Mouse (Mus musculus) spleen, postnatal 14 days (tissue): ENCODE results near the gene Nrxn3.

Experiments used
- DNase-seq, 2 experiments: peaks; one replicate each; pipeline ENCODE4 v3.0.0; 2021 to 2022; ENCODE audit warnings: low spot score in 2 of 2

The Nrxn3 gene

DNA sequence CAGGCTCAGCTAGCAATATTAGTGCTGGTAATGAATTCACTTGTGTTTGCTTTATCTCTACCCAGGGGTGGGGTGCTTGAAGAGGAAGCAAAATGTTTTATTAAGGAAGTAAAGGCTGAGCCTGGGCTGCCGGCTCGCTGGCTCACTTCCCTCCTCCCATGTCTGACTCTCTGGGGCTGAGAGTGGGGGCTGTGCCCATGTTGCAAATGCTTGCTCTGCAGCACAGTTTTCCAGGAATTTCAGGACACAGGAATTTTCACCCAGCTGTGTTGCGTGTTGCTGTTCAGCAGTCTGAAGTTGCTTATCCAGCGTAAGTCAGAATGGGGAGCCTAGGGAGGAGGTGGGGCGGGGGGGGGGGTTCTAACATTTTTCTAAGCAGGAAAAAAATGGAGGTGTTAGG, 89.5 kb downstream of the Nrxn3 start:
- DNase-seq = no peak

DNA sequence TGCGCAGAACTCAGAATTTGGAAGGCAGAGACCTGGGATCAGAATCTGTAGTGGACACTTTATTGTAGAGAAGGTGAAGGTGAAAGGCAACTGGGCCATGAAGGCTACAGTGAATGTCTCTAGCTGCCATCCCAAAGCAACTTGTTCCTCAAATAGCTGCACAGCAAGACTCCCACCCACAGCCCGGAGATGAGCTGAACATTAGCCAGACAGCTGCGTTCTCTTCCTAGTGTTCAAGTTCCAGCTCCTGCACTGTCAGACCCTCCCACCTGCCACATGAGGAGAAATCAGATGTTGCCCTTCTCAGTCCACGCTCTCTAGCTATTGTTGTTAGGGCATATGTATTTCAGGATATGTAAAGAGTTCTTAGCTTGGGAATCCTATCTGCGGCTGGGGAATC, 94.2 kb downstream of the Nrxn3 start:
- DNase-seq = no peak

DNA sequence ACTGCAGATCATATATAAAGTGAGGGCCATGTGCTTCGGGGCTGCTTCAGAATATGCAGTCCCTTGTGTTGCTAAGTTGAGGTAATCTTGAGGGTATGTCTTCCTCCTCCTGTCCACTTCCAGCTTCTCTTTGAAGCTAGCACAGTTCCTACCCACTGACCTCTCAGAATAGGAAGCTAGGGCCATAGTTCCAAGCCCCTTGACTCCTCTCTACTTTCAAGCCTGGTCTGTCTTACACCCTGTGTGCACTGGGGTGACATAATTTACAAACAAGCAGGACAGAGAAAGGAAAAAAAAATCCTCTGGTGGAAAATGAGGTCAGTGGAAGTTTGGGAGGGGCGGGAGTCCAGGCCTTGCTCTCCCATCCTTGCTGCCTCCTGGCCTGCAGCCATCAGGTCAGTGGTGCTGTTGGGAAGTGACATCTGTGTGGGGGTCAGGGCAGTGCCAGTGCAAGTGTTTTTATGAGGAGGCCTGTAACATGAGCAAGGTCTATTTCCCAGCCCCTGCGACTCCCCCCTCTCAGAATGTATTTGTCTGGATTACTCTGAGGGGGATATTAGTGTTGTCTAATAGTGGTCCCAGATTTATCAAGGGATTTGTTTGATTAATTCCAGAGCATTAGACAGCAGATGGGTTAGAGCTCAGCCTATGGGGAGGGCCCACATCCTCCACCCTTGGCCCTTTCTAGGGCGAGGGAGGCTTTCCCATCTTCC, 96.1 kb downstream of the Nrxn3 start:
- DNase-seq = no peak

DNA sequence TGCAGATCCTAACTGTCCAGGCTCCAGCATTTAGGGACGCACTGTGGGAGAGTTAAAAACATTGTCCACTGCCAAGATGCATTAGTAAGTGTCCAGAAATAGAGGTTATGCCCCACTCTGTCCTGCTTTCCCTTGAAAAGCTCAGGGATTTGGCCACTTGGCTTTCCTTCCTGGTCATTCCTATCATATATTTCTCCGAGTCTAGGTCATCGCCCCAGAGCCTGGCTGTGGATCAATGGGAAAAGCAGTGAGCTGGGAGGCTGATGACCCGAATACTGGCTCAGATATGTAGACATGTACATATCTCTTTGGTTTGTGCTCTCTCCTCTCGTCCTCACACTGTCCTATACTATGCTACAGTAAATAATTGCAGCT, 96.6 kb downstream of the Nrxn3 start:
- DNase-seq = no peak

DNA sequence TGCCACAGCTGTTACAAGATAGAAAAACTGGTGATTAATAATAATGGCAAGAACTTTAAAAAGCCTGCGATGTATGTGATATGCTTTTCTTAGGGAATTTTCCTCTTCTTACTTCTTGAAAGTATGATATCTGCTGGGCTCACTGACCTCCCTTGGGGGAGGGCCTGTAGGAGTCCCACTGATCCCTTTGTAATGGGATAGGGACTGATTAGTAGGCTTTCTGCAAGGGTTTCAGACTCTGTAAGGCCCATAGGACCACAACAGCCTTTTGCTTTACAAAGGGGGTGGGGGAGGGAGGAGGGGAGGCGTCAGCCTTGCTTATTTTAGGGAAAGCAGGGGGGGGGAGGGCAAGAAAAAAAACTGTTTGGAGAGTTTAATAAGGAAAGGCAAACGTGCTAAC, 97.5 kb downstream of the Nrxn3 start:
- DNase-seq = no peak

DNA sequence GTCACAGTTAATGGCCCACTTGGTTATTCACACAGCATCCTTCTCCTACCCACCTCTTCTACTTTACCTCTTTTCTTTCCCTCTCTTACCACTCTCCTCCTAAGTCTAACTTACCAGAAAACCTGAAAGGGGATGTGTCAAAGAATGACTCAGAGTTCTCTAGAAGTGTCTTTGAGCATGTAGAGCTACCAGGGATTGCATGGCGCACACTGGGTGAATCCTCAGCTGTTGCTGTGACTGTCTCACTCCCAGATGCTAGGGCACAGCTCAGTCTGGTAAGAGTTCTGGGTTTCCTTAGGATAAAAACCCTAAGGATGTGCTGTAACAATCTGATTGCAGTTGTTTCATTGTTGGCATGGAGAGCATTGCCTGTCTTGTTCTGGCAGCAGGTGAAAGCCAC, 108.2 kb downstream of the Nrxn3 start:
- DNase-seq = no peak

DNA sequence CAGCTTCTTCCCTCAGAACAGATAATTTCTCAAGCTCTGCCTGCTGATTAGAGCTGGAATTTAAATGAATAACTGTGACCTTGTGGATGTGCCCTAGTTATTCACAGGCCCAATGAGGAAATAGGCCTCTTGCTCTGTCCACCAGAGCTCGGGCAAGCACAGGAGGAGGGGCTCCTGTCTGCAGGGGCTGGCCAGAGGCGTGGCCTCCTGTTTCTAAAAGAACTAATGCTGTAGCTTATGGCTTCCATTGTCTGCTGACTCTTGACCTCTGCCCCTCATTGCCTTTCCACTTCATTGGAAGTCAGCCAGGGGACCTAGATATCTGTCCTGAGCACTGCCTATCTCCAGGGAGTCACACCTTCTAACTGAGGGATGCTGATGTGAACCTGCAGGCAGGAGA, 113.1 kb downstream of the Nrxn3 start:
- DNase-seq = no peak

DNA sequence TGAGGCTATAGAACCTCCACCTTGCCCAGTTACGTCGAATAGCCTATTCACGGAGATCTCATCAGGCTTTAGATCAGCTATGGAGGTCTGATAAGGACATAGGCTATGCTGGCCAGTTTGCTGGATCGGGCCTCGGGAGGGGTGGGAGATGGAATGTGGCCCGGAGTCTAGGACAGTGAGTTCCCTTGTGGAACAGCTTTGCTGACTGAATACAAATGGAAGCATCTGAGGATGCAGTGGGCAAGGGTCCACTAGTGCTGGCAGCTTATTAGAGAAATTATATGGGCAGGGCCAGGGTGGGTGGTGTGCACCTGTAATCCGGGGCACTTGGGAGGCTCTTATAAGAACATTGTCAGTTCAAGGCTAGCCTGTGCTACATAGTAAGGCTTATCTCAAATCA, 117.0 kb downstream of the Nrxn3 start:
- no peak for DNase-seq

DNA sequence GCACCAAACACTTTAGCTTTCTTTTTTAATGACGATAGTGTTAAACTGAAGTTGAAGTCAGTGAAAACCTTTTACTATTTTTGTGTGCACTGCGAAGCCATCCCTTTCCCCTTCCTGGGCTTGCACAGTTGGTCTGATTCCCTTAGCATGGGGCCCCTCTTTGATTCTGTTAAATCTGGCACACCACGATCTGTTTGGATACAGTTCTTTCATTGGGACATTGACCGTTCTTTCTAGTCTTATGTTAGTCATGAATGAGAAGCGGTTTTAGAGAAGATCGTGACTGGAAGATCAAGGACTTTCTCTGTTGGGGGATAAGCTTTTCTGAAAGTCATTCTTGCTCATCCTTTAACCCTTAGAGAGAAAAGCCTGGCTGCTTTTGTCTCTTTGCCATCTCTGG, 118.7 kb downstream of the Nrxn3 start:
- no peak for DNase-seq

DNA sequence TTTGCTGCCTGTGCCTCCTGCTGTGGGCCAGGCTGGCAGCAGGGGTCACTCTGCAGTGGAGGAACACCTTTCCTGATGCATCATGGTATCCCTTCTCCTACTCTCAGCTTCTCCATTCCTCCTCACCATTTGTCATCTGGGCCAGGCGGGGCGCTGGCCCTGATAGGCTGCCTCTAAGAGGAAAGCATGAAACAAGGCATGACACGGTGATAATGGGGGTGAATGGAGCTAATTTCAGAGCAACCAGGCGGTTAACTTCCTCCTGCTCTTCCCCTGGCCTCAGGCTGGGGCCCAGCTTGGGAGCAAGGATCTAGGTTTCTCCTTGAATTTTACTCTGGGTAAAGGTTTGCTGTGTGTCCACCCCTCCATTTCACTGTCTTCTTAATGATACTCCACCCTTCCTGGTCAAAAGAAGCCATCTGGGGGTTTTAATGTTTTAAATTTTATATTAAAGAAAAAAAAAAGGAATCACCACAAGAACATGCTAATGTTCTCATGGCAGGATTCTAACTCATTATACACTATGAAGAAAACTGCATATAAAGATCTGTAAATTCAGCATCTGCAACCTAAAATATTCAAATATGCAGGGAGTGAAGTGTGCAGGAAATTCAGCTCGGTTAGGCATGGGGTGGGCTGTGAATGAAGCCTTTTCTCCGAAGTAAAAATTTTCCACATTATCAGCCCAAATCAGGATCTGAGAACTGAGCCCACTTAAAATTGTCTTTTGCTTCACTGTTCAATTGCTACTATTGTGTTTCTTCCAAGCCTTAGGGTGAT, 127.9 kb downstream of the Nrxn3 start:
- DNase-seq = no peak

DNA sequence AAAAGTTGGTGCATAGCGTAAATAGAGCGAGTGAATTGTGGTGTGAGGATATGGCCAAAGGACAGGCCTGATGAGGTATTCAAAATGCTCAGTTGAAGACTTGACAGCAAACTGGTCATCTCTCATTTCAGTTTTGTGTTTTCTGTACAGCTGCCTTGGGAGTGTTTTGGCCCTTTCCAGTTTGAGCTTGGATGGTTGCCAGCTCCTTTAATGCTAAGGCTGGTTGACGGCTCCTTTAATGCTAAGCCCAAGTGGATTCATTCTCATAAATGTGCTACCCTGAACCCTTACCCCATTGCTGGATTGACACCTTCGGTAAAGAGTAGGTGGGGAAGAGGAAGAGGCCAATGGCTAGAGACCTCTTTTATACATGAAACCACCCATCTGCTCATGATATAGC, 131.4 kb downstream of the Nrxn3 start:
- DNase-seq = no peak

DNA sequence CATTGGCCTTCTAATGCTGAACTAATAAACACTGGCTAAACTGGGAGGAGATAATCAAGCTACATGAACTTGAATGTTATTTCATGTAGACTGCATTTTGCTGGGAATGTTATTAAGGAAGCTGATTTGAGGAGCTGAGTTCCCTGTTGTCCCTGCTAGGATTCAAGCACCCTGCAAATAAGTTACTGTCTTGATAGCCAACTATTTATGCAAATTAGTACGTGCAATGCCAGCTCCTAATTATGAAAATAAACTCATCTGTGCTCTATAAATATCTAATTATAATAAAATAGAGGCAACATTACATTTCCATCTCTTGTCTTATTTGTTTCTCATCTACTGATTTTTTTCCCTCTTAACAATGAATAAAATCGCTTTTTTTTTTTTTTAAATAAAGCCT, 135.0 kb downstream of the Nrxn3 start:
- no peak for DNase-seq

DNA sequence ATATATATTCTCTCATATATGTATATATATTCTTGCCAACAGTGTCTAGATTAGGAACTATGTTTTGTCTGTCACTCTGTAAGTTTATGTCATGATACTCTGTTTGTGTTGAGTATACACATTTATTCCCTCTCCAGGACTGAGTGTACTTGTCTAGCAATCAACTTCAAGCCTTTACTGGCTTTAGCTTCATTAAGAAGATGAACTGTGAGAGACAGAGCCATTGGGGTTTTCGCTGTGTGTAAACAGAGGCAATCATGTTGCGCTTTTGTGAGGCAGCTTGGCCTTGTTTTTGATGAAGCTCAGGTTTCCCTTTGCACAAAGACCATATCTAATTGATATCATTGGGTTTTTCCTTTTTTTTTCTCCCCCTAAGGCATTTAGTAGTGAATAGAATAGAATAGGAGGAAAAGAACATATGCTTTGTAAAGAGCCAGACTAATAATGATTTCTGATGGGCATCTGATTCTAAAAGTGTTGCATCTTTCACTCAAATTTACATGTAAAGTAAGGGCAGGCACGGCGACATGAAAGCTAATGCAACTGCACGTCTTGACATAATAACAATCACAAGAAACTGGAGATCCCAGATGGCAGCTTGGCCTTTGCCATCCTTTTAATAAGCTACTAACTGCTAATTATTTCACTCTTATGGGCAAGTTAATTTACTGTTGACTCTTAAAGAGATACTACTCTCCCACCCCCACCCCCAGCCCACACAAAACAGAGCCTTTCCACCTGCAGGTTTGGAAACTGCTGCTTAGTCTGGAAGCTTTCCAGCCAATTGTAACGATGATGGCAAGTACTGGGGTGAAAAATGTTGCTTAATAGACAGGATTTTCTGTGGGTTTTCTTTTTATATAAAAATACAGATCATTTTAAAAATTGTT, 137.0 kb downstream of the Nrxn3 start:
- no peak for DNase-seq

DNA sequence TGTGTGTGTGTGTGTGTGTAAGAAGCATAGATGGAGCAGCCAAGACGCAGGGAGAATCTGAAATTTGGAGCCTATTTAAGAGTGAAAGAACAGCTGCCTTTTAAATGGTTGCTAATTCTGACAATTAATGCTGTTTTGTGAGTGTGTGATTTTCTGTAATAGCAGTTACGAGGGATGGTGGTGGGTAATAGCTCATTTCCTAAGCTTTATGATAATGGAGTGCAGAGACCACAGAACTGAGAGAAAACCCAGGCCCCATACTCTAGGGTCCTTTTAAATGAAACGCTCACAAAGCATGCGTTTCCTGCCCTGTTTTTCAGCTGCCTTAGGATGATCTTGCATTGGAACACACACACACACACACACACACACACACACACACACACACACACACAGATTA, 137.7 kb downstream of the Nrxn3 start:
- DNase-seq = no peak

DNA sequence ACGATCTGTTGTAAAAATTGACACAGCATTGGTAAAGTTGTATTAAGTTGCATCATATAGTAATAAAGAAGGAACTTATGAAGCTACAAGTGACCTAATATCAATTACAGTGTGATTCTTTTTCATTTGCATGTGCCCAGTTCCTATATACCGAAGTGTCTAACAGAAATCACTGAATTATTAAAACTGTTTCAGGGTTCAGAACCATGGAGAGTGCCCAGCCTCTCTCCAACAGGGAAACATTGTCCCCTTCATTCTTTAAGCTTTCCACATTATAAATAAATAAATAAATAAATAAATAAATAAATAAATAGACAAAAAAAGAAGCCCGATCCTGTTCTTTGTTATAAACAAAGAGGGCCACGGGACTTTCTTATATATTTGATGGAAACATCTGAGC, 140.4 kb downstream of the Nrxn3 start:
- DNase-seq = no peak

DNA sequence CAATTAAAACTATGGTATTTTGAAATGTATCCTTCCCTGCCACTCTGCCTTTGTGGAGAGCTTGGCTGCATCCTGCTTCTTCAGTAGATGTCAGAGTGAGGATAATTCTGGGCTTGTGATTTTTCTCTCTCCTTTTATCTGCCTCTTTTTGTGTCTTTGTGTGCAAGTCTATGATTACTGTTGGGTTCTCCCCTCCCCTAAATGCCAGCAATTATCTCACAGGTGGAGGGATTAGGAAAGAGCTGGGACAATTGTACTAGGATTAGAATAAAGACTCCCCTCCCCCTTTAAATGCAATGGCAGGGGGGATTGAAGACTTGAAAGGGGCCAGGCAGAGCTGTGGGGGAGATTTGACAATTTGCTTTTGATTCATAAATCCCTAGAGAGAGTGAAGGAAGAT, 145.6 kb downstream of the Nrxn3 start:
- DNase-seq = no peak

DNA sequence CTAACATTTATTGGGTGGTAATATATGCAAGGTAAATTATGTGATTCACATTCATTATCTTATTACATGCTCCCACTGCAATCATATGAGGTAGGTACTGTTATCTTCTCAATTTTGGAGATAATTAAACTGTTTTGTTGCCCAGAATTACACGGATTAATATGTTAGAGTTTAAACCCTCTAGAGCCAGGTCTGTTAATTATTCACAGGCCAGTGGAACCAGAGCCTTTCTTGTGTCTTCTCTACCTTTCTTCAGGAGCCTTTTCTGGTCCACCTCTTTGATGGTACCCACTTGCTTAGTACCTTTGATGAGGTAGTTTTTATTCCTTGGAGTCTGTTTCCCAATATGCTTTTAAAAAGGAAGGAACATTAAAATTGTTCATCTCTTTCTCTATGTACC, 174.7 kb downstream of the Nrxn3 start:
- no peak for DNase-seq

DNA sequence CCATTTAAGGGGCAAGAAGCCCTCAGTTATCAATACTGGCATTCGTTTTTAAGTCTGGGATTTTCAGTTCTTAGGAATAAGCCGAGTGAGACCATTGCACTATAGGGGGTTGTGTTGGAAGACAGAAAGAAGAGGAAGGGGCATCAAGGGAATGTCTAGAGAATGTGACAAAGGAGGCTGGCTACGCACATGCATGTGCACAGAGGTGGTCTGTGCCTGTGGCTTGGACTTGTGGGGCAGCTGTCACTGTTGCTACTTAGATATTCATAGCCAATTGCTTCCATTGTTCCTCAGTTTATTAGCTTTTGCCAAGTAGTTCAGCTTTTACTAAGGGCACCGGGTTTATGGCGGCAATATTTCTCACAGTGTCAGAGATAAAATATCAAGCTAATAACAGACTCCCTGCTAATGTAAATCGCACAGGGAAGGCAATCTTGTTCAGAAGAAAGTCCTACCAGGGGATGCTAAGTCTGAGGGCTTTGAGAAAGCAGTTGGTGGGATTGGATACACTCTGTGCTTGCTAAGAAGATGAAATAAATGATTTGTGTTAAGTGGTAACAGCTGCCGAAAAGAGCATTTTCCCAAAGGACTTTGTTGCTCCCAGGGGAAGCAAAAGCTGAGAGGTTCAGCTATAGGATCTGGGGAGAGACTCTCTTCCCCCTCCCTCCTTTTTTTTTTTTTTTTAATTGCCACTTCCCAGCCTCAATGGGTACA, 177.5 kb downstream of the Nrxn3 start:
- DNase-seq = no peak

DNA sequence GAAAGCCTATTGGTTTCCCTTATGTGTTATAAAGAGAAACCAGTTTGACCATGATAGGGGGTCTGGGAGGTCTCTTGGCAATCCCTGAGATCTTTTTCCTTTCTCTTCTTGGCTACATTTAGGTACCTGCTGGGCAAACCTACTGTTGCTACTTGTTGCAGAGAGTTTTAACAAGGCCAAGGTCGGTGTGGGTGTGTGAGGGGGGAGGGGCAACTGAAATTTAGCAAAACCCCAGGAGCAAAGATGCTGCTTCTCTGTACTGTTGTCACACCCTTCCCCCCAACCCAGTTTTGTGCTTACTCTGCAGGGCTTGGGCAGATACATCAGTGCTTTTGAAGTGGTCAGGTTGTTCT, 178.0 kb downstream of the Nrxn3 start:
- DNase-seq = no peak

DNA sequence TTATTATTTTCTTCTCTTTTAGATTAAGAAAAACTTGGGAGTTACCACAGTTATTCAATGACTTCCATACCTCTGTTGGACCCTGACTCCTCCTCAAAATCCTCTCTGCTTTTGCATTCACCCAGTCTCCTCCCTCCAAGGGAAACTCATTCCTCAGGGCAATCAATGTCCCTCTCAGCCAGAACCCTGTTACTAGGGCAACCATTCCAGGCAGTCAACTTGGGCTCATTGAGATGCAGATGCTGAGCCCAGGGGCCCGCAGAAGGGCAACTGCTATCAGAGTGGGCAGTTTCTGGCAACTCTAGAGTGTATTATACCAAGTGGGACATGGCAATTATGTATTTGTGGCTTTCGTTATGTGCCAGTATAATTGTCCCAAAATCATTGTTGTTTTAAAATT, 188.1 kb downstream of the Nrxn3 start:
- no peak for DNase-seq

DNA sequence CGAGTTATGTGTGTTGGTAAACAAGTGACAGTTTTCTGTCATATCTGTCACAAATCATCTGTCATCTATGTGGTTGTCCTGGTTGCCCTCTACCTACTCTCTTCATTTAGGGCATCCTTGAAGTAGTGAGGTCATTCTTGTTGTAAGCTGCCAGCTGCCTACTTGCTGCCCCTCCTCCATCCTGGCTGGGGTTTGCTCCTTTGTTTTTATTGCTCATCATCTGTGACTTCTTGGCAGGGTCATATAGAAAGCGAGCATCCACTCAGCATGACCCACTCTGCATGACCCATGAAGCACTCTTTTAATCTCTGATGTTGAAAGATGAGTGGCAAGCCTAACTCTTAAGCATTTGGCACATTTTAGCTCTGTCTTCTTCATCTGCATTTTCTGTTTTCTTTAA, 194.1 kb downstream of the Nrxn3 start:
- DNase-seq = no peak

DNA sequence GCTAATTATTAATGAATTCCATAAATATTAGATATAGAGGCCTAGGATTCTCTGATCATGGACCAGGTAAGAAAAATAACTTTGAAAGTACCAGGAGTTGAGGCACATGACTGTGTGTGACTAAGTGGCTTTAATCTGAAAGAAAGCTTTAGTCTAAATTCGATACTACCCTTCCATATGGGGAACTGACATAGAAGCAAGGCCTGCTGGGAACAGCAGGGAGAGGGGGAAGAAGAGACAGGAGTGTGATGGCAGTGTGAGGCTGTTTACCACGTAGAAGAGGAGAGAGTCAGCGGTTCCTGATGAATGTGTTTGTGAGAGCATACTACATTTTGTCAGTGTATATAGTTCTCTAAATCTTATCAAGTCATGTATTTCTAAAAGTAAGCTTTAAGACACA, 202.2 kb downstream of the Nrxn3 start:
- DNase-seq = no peak
